Mouse (Mus musculus): ENCODE measurements around the gene Plau.

The Plau gene

GRCm38 (mm10) chr14:20806116-20806840 lies 30.2 kb upstream of the Plau start:
- in situ Hi-C loops (cut with MboI): no loop called here

- in situ Hi-C loops (cut with MboI): no loop called here
Measured at GRCm38 (mm10) chr14:20809349-20809748, 27.1 kb upstream of the Plau start.

GRCm38 (mm10) chr14:20809820-20810219 lies 26.6 kb upstream of the Plau start:
- in situ Hi-C loops (cut with MboI): no loop called here

- in situ Hi-C loops (cut with MboI): no loop called here
Measured at GRCm38 (mm10) chr14:20811236-20811635, 25.2 kb upstream of the Plau start.

GRCm38 (mm10) chr14:20811779-20812406 lies 24.6 kb upstream of the Plau start:
- in situ Hi-C loops (cut with MboI): no loop called here

- in situ Hi-C loops (cut with MboI): no loop called here
Measured at GRCm38 (mm10) chr14:20815448-20815847, 21.0 kb upstream of the Plau start.

- in situ Hi-C loops (cut with MboI): no loop called here
Measured at GRCm38 (mm10) chr14:20824517-20824916, 11.9 kb upstream of the Plau start.

- in situ Hi-C loops (cut with MboI): no loop called here
Measured at GRCm38 (mm10) chr14:20825516-20825915, 10.9 kb upstream of the Plau start.

GRCm38 (mm10) chr14:20827061-20827460 lies 9.4 kb upstream of the Plau start:
- in situ Hi-C loops (cut with MboI): no loop called here

- in situ Hi-C loops (cut with MboI): no loop called here
Measured at GRCm38 (mm10) chr14:20827491-20827890, 9.0 kb upstream of the Plau start.

- in situ Hi-C loops (cut with MboI): no loop called here
Measured at GRCm38 (mm10) chr14:20828524-20828923, 7.9 kb upstream of the Plau start.

GRCm38 (mm10) chr14:20829523-20830366 lies 6.7 kb upstream of the Plau start:
- in situ Hi-C loops (cut with MboI): no loop called here

- in situ Hi-C loops (cut with MboI): no loop called here
Measured at GRCm38 (mm10) chr14:20831141-20831910, 5.1 kb upstream of the Plau start.

- in situ Hi-C loops (cut with MboI): no loop called here
Measured at GRCm38 (mm10) chr14:20831915-20832314, 4.5 kb upstream of the Plau start.

- in situ Hi-C loops (cut with MboI): no loop called here
Measured at GRCm38 (mm10) chr14:20833525-20833924, 2.9 kb upstream of the Plau start.

- in situ Hi-C loops (cut with MboI): no loop called here
Measured at GRCm38 (mm10) chr14:20834136-20834535, 2.3 kb upstream of the Plau start.

- in situ Hi-C loops (cut with MboI): no loop called here
Measured at GRCm38 (mm10) chr14:20836905-20837376, 481 bp downstream of the Plau start.

- in situ Hi-C loops (cut with MboI): no loop called here
Measured at GRCm38 (mm10) chr14:20837681-20838080, 1.2 kb downstream of the Plau start.

GRCm38 (mm10) chr14:20841526-20841925 lies 5.1 kb downstream of the Plau start:
- in situ Hi-C loops (cut with MboI): no loop called here

- in situ Hi-C loops (cut with MboI): no loop called here
Measured at GRCm38 (mm10) chr14:20842629-20843028, 6.2 kb downstream of the Plau start.

GRCm38 (mm10) chr14:20844126-20844525 lies 7.7 kb downstream of the Plau start:
- in situ Hi-C loops (cut with MboI): no loop called here
